14 mouse cellular contexts compared by ENCODE assay signal in genomic region chr12:108249019-108249418, GRCm38 (mm10). TPM values are rescaled to one million over a fixed set of nuclear protein-coding genes. Genes with fewer than 3 reads are reported as not detected.
DNase-seq lines count a peak whose midpoint lies in the region; ATAC-seq and TF ChIP-seq lines count a peak whose summit lies in the region.
"Had no signal": no experiment of that assay in that cellular context is flagged by ENCODE, and none has a peak within 500 bp of the region (broad histone marks: within the 10 kb centered on the region; RNA-seq: fewer than 3 reads in every experiment).

No protein-coding gene starts in this region.

- H3K9ac ChIP-seq in hindbrain, embryonic 13.5 days, result no peak overlapping the region
- H3K9ac ChIP-seq in hindbrain, embryonic 16.5 days (ENCODE audit: low read depth, low read length), result no peak overlapping the region
- no peak overlapping the region for H3K9ac ChIP-seq in midbrain, postnatal 0 days (replicated peaks; ENCODE audit: low read length, poor library complexity, severe bottlenecking)
- H3K9ac ChIP-seq: hindbrain, embryonic 12.5 days had no signal

- intact Hi-C loops in gastrocnemius, adult 2 months (cut with DNase I), result no loop called here

- WGBS in hindbrain, embryonic 13.5 days, result 96% methylated on average over 8 of the region's 8 CpGs
- WGBS in hindbrain, embryonic 16.5 days, result 94% methylated on average over 8 of the region's 8 CpGs
- 92% methylated on average over 8 of the region's 8 CpGs for WGBS in midbrain, embryonic 10.5 days
- 89% methylated on average over 8 of the region's 8 CpGs for WGBS in midbrain, postnatal 0 days
- 81% methylated on average over 8 of the region's 8 CpGs for WGBS in small intestine, adult 2 months

- no peaks in the 10 kb centered on the region for H3K36me3 ChIP-seq in hindbrain, embryonic 13.5 days
- no peaks in the 10 kb centered on the region for H3K36me3 ChIP-seq in hindbrain, embryonic 16.5 days (ENCODE audit: control insufficient read depth, insufficient read depth, low read length)
- peaks cover 15% of the 10 kb centered on the region; the same call in 1 of the 2 replicates for H3K36me3 ChIP-seq in midbrain, embryonic 10.5 days
- H3K36me3 ChIP-seq in midbrain, postnatal 0 days (ENCODE audit: insufficient read depth, low read length), result no peaks in the 10 kb centered on the region
- H3K36me3 ChIP-seq in small intestine, adult 2 months (ENCODE audit: control insufficient read depth, insufficient read depth, low read length), result peaks cover 1% of the 10 kb centered on the region; the same call in 1 of the 2 replicates
- H3K36me3 ChIP-seq: G1E; hindbrain, embryonic 12.5 days had no signal

- peak overlapping the region; percentile 41 for H3K4me3 ChIP-seq in gastrocnemius, adult 2 months
- no peak overlapping the region for H3K4me3 ChIP-seq in hindbrain, embryonic 13.5 days
- H3K4me3 ChIP-seq in hindbrain, embryonic 16.5 days (ENCODE audit: low read length), result no peak overlapping the region
- no peak overlapping the region for H3K4me3 ChIP-seq in midbrain, embryonic 10.5 days
- no peak overlapping the region for H3K4me3 ChIP-seq in midbrain, postnatal 0 days (ENCODE audit: low read depth, low read length)
- peak overlapping the region; percentile 46 for H3K4me3 ChIP-seq in small intestine, adult 2 months (ENCODE audit: low read depth, low read length)
- H3K4me3 ChIP-seq: embryonic facial prominence, embryonic 10.5 days; hindbrain, embryonic 12.5 days; myocyte had no signal

- H3K27me3 ChIP-seq in hindbrain, embryonic 13.5 days, result no peaks in the 10 kb centered on the region
- no peaks in the 10 kb centered on the region for H3K27me3 ChIP-seq in hindbrain, embryonic 16.5 days (replicated peaks; ENCODE audit: control insufficient read depth, insufficient read depth, low read length)
- H3K27me3 ChIP-seq in midbrain, embryonic 10.5 days (ENCODE audit: low read depth, poor library complexity, severe bottlenecking), result no peaks in the 10 kb centered on the region
- H3K27me3 ChIP-seq in midbrain, postnatal 0 days (ENCODE audit: insufficient read depth, low read length), result no peaks in the 10 kb centered on the region
- H3K27me3 ChIP-seq in small intestine, adult 2 months (ENCODE audit: control insufficient read depth, insufficient read depth, low read length), result no peaks in the 10 kb centered on the region
- H3K27me3 ChIP-seq: hindbrain, embryonic 12.5 days had no signal

- ATAC-seq in hindbrain, embryonic 13.5 days (ENCODE audit: low FRiP score), result no peak
- no peak for ATAC-seq in hindbrain, embryonic 16.5 days
- ATAC-seq in midbrain, postnatal 0 days (ENCODE audit: low FRiP score), result no peak

- no peak for TF ChIP-seq POLR2A in small intestine, adult 2 months (IDR thresholded peaks at IDR 0.05; ENCODE audit: low read depth, low read length)

- no peak for DNase-seq in gastrocnemius, adult 2 months
- no peak for DNase-seq in gastrocnemius, postnatal 25 days
- DNase-seq in midbrain, embryonic 10.5 days (ENCODE audit: low spot score), result no peak
- DNase-seq in midbrain, postnatal 0 days (ENCODE audit: low spot score), result no peak
- DNase-seq in testis, postnatal 10 days (ENCODE audit: low spot score), result no peak
- DNase-seq: thymus, postnatal 25 days had no signal

- no peak overlapping the region for H3K4me2 ChIP-seq in hindbrain, embryonic 13.5 days
- H3K4me2 ChIP-seq in hindbrain, embryonic 16.5 days (ENCODE audit: low read length), result no peak overlapping the region
- H3K4me2 ChIP-seq in midbrain, postnatal 0 days (ENCODE audit: low read depth, low read length, poor library complexity, severe bottlenecking), result no peak overlapping the region
- H3K4me2 ChIP-seq: hindbrain, embryonic 12.5 days had no signal

- H3K27ac ChIP-seq in gastrocnemius, adult 2 months, result peak overlapping the region; percentile 84; the same call in 1 of the 2 replicates
- 0 out of 2 replicates have a peak overlapping the region, but pooled peaks have one; percentile 2 for H3K27ac ChIP-seq in hindbrain, embryonic 13.5 days
- H3K27ac ChIP-seq in hindbrain, embryonic 16.5 days (ENCODE audit: low read depth, low read length), result no peak overlapping the region
- H3K27ac ChIP-seq in midbrain, embryonic 10.5 days (replicated peaks), result 0 out of 2 replicates have a peak overlapping the region, but pooled peaks have one; percentile 33
- no peak overlapping the region for H3K27ac ChIP-seq in midbrain, postnatal 0 days (ENCODE audit: low read depth, low read length)
- peak overlapping the region; percentile 90 for H3K27ac ChIP-seq in small intestine, adult 2 months (ENCODE audit: insufficient read depth, low read depth, low read length)
- H3K27ac ChIP-seq: embryonic facial prominence, embryonic 10.5 days; kidney, postnatal 0 days had no signal

- peaks cover 88% of the 10 kb centered on the region for H3K4me1 ChIP-seq in hindbrain, embryonic 13.5 days (replicated peaks)
- peaks cover 36% of the 10 kb centered on the region for H3K4me1 ChIP-seq in hindbrain, embryonic 16.5 days (ENCODE audit: control insufficient read depth, insufficient read depth, low read depth, low read length)
- H3K4me1 ChIP-seq in midbrain, embryonic 10.5 days, result peaks cover 90% of the 10 kb centered on the region
- peaks cover 15% of the 10 kb centered on the region for H3K4me1 ChIP-seq in midbrain, postnatal 0 days (ENCODE audit: insufficient read depth, low read length)
- H3K4me1 ChIP-seq in small intestine, adult 2 months (ENCODE audit: control insufficient read depth, insufficient read depth, insufficient read length, low read length), result peaks cover 86% of the 10 kb centered on the region

- no peaks in the 10 kb centered on the region for H3K9me3 ChIP-seq in hindbrain, embryonic 13.5 days
- H3K9me3 ChIP-seq in hindbrain, embryonic 16.5 days (ENCODE audit: control insufficient read depth, low read length), result no peaks in the 10 kb centered on the region
- no peaks in the 10 kb centered on the region for H3K9me3 ChIP-seq in midbrain, embryonic 10.5 days (replicated peaks)
- no peaks in the 10 kb centered on the region for H3K9me3 ChIP-seq in midbrain, postnatal 0 days (ENCODE audit: low read length)
- H3K9me3 ChIP-seq: embryonic facial prominence, embryonic 10.5 days; hindbrain, embryonic 12.5 days had no signal

- TF ChIP-seq CTCF in gastrocnemius, adult 2 months (IDR thresholded peaks at IDR 0.05), result no peak
- TF ChIP-seq CTCF in midbrain, postnatal 0 days (IDR thresholded peaks at IDR 0.05), result no peak
- TF ChIP-seq CTCF in small intestine, adult 2 months (IDR thresholded peaks at IDR 0.05; ENCODE audit: extremely low read depth, insufficient read length, insufficient replicate concordance, low read depth, low read length), result no peak

RNA-seq across cellular contexts. Expression of gene Ccdc85c, which starts 26.2 kb away (rescaled TPM):
- 10 to 100 TPM; 30.1 to 33.4 TPM for total RNA-seq in gastrocnemius, adult 2 months (2021)
- total RNA-seq in gastrocnemius, postnatal 25 days (2021), result 10 to 100 TPM; 11.4 to 15.2 TPM
- polyA plus RNA-seq in hindbrain, embryonic 13.5 days (2015; fragmentation: Nextera tagmentation; extraction: Ambion mirVana), result 17.3 and 17.7 TPM in 2 replicates
- polyA plus RNA-seq in hindbrain, embryonic 16.5 days (2015; fragmentation: Nextera tagmentation; extraction: Ambion mirVana), result 7.5 and 10.2 TPM in 2 replicates
- polyA plus RNA-seq in midbrain, embryonic 10.5 days (2016; fragmentation: Nextera tagmentation; extraction: Ambion mirVana), result 12.1 and 15.5 TPM in 2 replicates
- total RNA-seq in midbrain, postnatal 0 days (2014; rRNA removed), result 69.1 and 89.6 TPM in 2 replicates
- 16.6 and 19.9 TPM in 2 replicates for polyA plus RNA-seq in midbrain, postnatal 0 days (2015; fragmentation: Nextera tagmentation; extraction: Ambion mirVana)
- polyA plus RNA-seq in small intestine, adult 2 months (2012; rRNA removed), result 58.8 and 100 TPM in 2 replicates
- polyA plus RNA-seq: G1E had no signal

RNA-seq across cellular contexts. Expression of gene Hhipl1, which starts 57.1 kb away (rescaled TPM):
- total RNA-seq in gastrocnemius, adult 2 months (2021), result 1 to 10 TPM in 1 of 2 experiments, under 1 TPM in 1; 0.66 to 1.1 TPM
- under 1 TPM; 0.91 to 0.95 TPM for total RNA-seq in gastrocnemius, postnatal 25 days (2021)
- polyA plus RNA-seq in hindbrain, embryonic 13.5 days (2015; fragmentation: Nextera tagmentation; extraction: Ambion mirVana), result 1.5 and 1.6 TPM in 2 replicates
- 2.6 and 2.9 TPM in 2 replicates for polyA plus RNA-seq in hindbrain, embryonic 16.5 days (2015; fragmentation: Nextera tagmentation; extraction: Ambion mirVana)
- 3.7 and 5.1 TPM in 2 replicates for polyA plus RNA-seq in midbrain, embryonic 10.5 days (2016; fragmentation: Nextera tagmentation; extraction: Ambion mirVana)
- 9.3 and 10.4 TPM in 2 replicates for total RNA-seq in midbrain, postnatal 0 days (2014; rRNA removed)
- polyA plus RNA-seq in midbrain, postnatal 0 days (2015; fragmentation: Nextera tagmentation; extraction: Ambion mirVana), result 2.7 and 2.9 TPM in 2 replicates
- polyA plus RNA-seq in small intestine, adult 2 months (2012; rRNA removed), result 0.76 and 1.1 TPM in 2 replicates
- polyA plus RNA-seq: G1E had no signal

Comparison
In these comparisons a context has a peak if more than half of its experiments do, and no peak if none do; other contexts are left out.
1. H3K27ac ChIP-seq: peak in gastrocnemius, adult 2 months (single experiment), hindbrain, embryonic 13.5 days (single experiment), midbrain, embryonic 10.5 days (single experiment) and small intestine, adult 2 months (single experiment); none in hindbrain, embryonic 16.5 days (single experiment) and midbrain, postnatal 0 days (single experiment).
2. H3K4me3 ChIP-seq: peak in gastrocnemius, adult 2 months (single experiment) and small intestine, adult 2 months (single experiment); none in hindbrain, embryonic 13.5 days (single experiment), hindbrain, embryonic 16.5 days (single experiment), midbrain, embryonic 10.5 days (single experiment) and midbrain, postnatal 0 days (single experiment).